Mouse (Mus musculus) lung, postnatal 25 days (tissue): ENCODE data around the gene Ctf1.
A peak's percentile ranks its signal among the peaks of the same experiment; 100 is the strongest.

Experiments used
- DNase-seq: peaks from one replicate; pipeline ENCODE4 v3.0.0; 2022; ENCODE audit warnings: low spot score

Ctf1 gene

DNA sequence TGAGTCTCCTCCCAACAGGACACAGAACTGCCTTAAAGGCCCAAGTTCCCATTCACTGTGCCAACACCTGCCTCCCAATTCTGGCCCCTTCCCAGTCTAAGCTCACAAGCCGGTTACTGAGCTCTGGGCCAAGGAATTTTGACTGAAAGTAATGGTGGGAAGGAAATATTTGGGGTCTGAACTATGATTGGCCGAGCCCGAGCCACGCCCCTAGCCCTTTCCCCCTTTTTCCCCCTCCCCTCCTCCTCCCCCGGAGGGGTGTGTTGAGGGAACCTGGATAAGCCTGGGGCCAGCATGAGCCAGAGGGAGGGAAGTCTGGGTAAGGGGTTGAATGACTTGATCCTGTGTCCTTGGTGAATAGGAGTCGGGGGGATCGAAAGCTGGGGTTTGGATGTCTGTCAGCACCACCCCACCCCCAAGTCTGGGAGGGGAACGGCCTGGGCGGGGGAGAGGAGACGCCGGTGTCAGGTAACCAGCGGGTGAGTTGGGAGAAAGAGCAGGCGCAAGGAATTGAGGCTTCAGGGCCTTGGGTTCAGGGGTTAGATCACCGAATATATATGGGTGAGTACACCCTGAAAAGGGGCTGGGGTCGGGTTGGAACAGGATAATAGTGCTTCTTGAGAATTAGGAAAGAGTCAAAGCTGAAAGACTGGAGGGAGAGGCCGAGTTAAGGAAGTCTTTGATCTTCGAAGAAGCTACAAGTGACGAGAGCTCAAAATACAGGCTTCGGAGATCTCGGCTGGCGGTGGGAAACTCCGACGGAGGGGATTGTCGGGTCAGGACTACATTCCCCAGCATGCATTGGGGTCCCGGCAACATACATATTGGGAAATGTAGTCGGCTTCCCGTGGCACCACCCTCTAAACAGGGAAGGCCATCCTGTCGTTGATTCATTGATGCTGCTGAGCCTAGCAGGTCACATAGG lies at the start of gene Ctf1:
Ctf1 (plus strand) TSS at position 276 of the 925 bp plus-strand sequence.
- peak; percentile 82 for DNase-seq

DNA sequence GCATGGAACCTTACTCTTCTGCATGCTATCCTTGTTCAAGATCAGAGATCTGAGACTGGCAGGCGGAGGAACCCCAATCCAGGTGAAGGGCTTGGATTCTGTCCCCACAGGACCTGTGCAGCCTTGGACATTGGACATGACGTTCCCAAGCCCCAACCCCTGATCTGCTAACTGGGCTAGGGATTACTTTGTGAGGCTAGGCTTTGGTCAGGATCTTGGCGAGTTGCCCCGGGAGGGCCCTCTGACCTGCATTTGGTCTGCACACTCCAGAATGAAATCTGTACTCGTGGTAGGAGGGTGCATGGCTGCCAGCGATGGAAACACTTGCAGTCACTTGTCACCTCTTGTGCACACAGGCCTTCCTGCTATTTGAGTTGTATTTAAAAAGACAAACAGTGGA lies 49.6 kb upstream of the Ctf1 start:
- no peak for DNase-seq

GRCm38 (mm10) chr7:127666066-127666654 lies 46.4 kb upstream of the Ctf1 start:
- no peak for DNase-seq

- no peak for DNase-seq
These were observed 45.9 kb upstream of the Ctf1 start for GRCm38 (mm10) chr7:127666679-127667078.

GRCm38 (mm10) chr7:127667171-127667570 lies 45.4 kb upstream of the Ctf1 start:
- no peak for DNase-seq

- no peak for DNase-seq
These were observed 40.4 kb upstream of the Ctf1 start for GRCm38 (mm10) chr7:127671880-127672774.

GRCm38 (mm10) chr7:127672776-127673175 lies 39.8 kb upstream of the Ctf1 start:
- DNase-seq, result no peak

DNA sequence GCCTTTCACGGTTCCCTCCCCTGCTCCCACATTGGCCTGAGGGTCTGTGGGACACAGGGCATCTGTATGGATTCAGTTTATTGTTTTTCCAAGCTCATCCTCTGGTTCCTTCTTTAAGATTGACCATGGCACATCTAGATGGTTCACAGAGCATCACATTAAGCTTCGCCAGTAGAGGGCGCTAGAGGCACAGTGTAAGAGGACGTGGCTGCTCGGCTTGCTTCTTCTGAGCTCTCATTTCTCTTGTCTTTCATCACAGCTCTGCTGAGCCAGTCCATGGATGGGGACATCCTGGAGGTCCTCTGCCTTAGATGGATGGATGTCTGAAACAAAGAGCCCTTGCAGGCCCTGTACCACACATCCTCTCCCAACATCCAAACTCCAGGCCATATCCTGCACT lies 37.6 kb upstream of the Ctf1 start:
- peak; percentile 83 for DNase-seq

- DNase-seq, result no peak
These were observed 37.1 kb upstream of the Ctf1 start for GRCm38 (mm10) chr7:127675391-127675811.

- peak; percentile 25 for DNase-seq
These were observed 35.5 kb upstream of the Ctf1 start for GRCm38 (mm10) chr7:127677077-127677476.

- no peak for DNase-seq
These were observed 34.9 kb upstream of the Ctf1 start for GRCm38 (mm10) chr7:127677609-127678008.

DNA sequence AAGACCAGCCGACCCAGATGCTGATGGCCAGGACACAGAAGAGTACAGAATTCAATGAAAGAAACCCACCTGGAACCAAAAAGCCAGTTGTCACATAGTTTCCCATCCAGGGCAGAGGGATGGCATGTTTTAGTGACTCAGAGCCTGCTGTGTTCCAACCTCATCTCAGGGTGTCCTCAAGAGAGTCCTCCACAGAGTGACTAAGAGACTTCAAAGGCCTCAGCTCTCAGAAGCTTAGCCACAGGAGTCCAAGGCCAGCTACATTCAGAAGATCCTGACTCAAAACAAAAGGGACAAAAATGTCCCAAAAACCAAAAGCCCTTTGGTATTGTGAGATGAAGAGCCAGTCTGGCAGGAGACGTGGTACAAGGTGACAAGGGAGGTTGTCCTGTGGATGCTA lies 33.7 kb upstream of the Ctf1 start:
- DNase-seq, result no peak

DNA sequence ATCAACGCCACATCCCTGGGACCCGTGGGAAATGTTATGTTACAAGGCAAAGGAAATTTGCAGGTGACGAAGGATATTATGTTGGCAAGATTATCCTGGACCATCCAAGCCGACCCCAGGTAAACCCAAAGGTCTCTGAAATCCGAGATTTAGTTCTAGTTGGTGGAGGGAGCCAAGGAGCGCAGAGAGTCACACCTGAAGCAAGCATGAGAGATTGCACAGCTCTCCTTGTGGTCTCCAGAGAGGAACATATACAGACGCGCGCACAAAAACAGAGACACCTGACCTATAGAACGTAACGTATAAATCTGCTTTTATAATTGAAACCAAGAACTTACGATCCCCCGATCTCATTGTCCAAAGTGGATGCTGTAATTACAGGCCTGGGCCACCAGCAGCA lies 32.0 kb upstream of the Ctf1 start:
- DNase-seq, result no peak

- DNase-seq, result no peak
These were observed 30.5 kb upstream of the Ctf1 start for GRCm38 (mm10) chr7:127681888-127682553.

DNA sequence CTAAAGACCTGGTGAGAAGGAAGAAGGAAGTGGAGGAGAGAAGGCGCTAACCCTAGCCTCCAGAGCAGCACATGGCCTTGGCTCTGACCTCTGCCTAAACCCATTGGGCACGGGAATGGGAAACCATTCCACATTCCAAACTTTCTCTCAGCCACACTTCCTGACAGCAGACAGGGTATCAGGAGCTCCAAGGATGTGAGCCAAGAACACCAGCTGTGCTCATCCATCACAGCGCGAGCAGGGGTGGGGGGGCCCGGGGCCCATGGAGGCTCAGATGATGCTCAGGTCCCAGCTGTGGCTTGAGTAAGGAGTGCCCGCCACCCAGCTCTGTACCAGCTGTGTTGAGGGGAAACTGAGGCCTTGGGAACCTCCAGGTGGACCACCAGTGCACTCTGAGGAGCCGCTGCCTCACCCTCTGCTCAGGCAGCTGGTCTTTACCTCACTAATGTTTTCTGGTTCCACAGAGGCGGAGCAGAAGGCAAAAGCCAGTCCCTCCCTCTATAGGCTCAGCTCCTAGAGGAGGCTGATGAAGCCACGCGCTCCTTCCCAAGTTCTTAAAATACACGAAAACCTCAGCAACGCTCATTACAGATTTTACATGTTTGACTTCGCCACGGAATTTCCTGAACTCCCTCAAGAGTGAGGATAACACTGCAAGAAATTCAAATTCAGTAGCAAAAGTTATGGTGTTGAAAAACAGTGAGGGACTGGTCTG lies 27.1 kb upstream of the Ctf1 start:
- DNase-seq, result peak; percentile 31

DNA sequence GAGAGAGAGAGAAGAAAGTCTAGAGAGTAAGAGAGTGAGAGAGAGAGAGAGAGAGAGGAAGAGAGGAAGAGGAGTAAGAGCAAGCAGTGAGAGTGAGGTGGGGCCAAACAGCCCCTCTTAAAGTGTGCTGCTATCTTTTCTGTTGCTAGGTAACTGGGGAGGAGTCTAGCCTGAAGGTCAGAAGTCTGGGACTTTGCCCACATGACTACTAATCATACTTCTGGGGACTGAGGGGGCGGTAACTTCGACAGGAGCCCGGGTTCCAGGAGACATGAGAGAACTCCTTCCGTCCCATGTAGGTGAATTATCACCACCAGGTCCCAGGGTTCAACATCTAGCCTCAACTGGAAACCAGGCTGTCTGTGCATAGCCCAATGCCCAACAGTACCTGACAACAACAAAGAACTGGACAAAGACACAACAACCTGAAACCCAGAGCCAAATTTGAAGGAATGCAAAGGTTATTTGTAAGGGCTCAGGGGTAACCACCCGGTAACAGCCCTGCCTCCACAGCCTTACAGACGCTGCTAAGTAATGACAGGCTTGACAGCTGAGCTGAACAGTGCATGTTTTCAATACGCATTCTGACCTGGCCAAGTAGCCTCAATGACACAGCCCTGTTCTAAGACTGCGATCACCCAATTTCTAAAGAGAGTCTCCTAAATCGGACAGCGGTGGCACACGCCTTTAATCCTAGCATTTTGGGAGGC lies 25.6 kb upstream of the Ctf1 start:
- DNase-seq, result no peak

DNA sequence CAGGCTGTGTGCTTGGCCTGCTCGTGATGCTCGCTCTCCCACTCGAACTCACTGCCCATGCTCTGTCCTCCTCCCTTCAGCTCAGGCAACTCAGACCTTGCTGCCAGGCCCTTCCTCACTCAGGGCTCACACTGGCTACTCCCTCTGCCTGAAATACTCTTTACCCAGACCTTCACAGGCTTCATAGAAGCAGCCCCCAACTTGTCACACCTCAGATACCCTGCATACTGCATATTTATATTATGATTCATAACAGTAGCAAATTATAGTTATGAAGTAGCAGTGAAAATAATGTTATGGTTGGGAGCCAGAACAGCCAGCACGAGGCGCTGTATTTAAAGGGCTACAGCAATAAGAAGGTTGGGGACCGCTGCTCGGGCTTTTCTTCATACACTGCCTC lies 23.6 kb upstream of the Ctf1 start:
- no peak for DNase-seq

DNA sequence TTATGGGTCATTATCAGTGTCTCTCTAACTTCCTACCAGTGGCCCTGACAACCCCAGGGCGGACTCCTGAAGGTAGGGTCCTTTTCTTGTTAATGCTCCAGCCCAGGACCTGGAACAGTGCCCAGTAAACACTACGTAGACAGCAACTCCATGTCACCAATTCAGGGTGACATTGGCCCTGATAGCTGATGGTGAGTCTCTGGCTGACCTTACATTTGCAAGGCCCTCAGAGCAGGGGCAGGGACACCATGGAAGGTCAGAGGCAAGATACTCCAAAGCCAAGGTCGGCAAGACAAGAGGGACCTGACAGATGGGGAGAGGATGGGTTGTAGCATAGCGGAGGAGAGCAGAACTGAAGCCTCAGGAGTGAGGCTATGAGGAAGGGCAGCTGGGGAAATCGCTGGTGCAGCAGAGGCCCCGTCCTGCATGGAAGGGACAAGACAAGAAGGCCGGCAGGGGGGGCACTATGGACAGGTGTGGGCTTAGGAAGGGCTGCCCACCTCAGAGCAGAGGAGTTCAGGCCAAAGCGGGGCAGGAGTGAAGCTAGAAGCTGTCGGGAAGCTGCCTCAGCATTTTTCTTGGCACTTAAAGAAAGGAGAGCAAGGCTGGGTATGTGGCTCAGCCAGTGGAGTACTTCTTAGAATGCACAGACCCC lies 22.8 kb upstream of the Ctf1 start:
- no peak for DNase-seq

GRCm38 (mm10) chr7:127691221-127691989 lies 21.1 kb upstream of the Ctf1 start:
- DNase-seq, result peak; percentile 80
